Mouse (Mus musculus): ENCODE data around the gene Ppl. TPM values are rescaled to one million over a fixed set of nuclear protein-coding genes. Genes with fewer than 3 reads are reported as not detected.
A peak's percentile ranks its signal among the peaks of the same experiment; 100 is the strongest.

Ppl gene
- 0.38 and 0.60 TPM in 2 replicates for polyA plus RNA-seq (2015; fragmentation: Nextera tagmentation; extraction: Ambion mirVana)

DNA sequence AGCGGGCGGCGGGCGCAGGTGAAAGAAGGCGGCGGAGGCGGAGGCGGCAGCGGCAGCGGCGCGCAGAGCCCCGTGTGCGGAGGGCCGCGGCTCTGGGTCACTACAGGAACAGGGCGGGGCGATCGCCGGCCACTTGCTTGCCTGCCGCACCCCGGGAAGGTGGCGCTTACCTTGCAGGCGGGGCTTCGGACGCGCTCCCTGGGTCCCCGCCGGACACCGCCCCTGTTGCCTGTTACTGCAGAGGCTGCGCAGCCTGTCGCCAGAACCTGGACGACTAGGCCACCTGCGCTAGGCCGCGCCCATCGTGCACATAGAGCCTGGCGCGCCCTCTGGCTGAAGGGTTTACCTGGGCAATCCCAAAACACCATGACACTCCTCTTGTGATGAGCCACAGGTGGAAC lies at the start of gene Ppl:
TSS of gene Ppl (minus strand) at position 21 of the 401 bp plus-strand sequence.
- under 1% methylated on average over 39 of the region's 39 CpGs for WGBS (ENCODE audit: insufficient replicate concordance)
- peak within 1 kb of the TSS; percentile 45 for H3K4me3 ChIP-seq (replicated peaks)

DNA sequence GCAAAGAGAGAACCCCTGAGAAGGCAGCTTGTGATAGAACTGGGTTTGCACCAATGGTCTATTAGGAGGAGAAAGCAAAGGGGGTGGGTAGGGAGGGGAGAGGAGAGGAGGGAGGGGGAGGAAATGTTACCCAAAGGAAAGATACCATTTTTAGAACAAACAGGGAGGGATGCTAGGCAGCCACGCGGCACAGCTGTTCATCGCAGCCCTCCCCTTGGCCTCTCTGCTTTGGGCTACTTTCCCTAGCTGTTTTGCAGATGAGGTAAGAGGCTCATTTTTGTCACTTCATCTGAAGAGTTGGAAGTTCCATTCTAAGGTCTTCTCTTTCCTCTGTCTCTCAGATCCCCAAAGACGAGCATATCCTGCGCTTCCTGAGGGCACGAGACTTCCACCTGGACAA lies 40.4 kb upstream of the Ppl start:
- H3K9me3 ChIP-seq (replicated peaks) = no peaks in the 10 kb centered on the region
- no peaks in the 10 kb centered on the region for H3K36me3 ChIP-seq (replicated peaks)
- H3K4me3 ChIP-seq (replicated peaks) = no peak overlapping the region
- H3K4me1 ChIP-seq (replicated peaks) = no peaks in the 10 kb centered on the region
- H3K4me2 ChIP-seq = no peak overlapping the region
- no peak overlapping the region for H3K27ac ChIP-seq (replicated peaks)
- ATAC-seq (ENCODE audit: insufficient read depth) = no peak
- H3K9ac ChIP-seq = no peak overlapping the region
- H3K27me3 ChIP-seq = no peaks in the 10 kb centered on the region
- 75% methylated on average over 6 of the region's 6 CpGs for whole genome bisulfite sequencing (ENCODE audit: insufficient replicate concordance)

More for the DNA sequence above, at the start of gene Ppl:
- peak; percentile 61 for ATAC-seq (ENCODE audit: insufficient read depth)
- H3K4me1 ChIP-seq (replicated peaks) = peaks cover 17% of the 10 kb centered on the region
- H3K27me3 ChIP-seq = peaks cover 56% of the 10 kb centered on the region
- no peaks in the 10 kb centered on the region for H3K36me3 ChIP-seq (replicated peaks)
- no peak within 1 kb of the TSS for H3K9ac ChIP-seq
- H3K4me2 ChIP-seq = peak within 1 kb of the TSS; percentile 61
- no peak within 1 kb of the TSS for H3K27ac ChIP-seq (replicated peaks)
- no peaks in the 10 kb centered on the region for H3K9me3 ChIP-seq (replicated peaks)

- H3K9ac ChIP-seq = no peak overlapping the region
- no peak overlapping the region for H3K4me2 ChIP-seq
- H3K4me1 ChIP-seq (replicated peaks) = no peaks in the 10 kb centered on the region
- H3K27me3 ChIP-seq = no peaks in the 10 kb centered on the region
- H3K4me3 ChIP-seq (replicated peaks) = no peak overlapping the region
- 62% methylated on average over 5 of the region's 5 CpGs for WGBS (ENCODE audit: insufficient replicate concordance)
- no peaks in the 10 kb centered on the region for H3K36me3 ChIP-seq (replicated peaks)
- no peak overlapping the region for H3K27ac ChIP-seq (replicated peaks)
- no peaks in the 10 kb centered on the region for H3K9me3 ChIP-seq (replicated peaks)
- ATAC-seq (ENCODE audit: insufficient read depth) = no peak
Observed at GRCm38 (mm10) chr16:5168829-5169228, 36.6 kb upstream of the Ppl start.

- no peak overlapping the region for H3K9ac ChIP-seq
- H3K4me2 ChIP-seq = no peak overlapping the region
- no peaks in the 10 kb centered on the region for H3K4me1 ChIP-seq (replicated peaks)
- H3K9me3 ChIP-seq (replicated peaks) = no peaks in the 10 kb centered on the region
- H3K27me3 ChIP-seq = no peaks in the 10 kb centered on the region
- 46% methylated on average over 2 of the region's 2 CpGs for WGBS (ENCODE audit: insufficient replicate concordance)
- no peak for ATAC-seq (ENCODE audit: insufficient read depth)
- no peaks in the 10 kb centered on the region for H3K36me3 ChIP-seq (replicated peaks)
- no peak overlapping the region for H3K27ac ChIP-seq (replicated peaks)
- H3K4me3 ChIP-seq (replicated peaks) = no peak overlapping the region
Observed at GRCm38 (mm10) chr16:5168038-5168437, 35.8 kb upstream of the Ppl start.

DNA sequence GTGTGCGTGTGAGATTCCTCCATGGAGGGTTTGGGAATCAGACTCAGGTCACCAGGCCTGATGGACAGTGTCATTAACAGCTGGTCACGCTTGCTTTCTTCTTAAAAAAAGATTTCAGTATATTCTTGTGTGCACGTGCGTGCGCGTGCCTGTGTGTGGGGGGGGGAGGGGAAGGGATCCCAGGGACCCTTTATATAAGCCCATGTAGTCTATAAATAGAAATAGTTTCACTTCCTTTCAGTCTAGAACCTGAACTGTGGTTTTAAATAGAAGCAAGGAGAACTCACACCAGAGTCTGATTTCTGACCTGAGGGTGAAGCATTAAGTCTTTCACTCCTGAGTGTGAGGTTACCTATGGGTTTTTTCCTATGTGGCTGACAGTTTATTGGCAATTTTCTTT lies 32.1 kb upstream of the Ppl start:
- no peak overlapping the region for H3K27ac ChIP-seq (replicated peaks)
- H3K27me3 ChIP-seq = no peaks in the 10 kb centered on the region
- no peaks in the 10 kb centered on the region for H3K9me3 ChIP-seq (replicated peaks)
- 61% methylated on average over 6 of the region's 6 CpGs for WGBS (ENCODE audit: insufficient replicate concordance)
- no peak overlapping the region for H3K4me2 ChIP-seq
- H3K4me1 ChIP-seq (replicated peaks) = no peaks in the 10 kb centered on the region; the same call in 1 of the 2 replicates
- H3K36me3 ChIP-seq (replicated peaks) = no peaks in the 10 kb centered on the region
- no peak for ATAC-seq (ENCODE audit: insufficient read depth)
- H3K4me3 ChIP-seq (replicated peaks) = no peak overlapping the region
- H3K9ac ChIP-seq = no peak overlapping the region

- H3K27ac ChIP-seq (replicated peaks) = no peak overlapping the region
- H3K9me3 ChIP-seq (replicated peaks) = no peaks in the 10 kb centered on the region
- H3K9ac ChIP-seq = no peak overlapping the region
- H3K27me3 ChIP-seq = no peaks in the 10 kb centered on the region
- H3K4me1 ChIP-seq (replicated peaks) = no peaks in the 10 kb centered on the region; the same call in 1 of the 2 replicates
- no peaks in the 10 kb centered on the region for H3K36me3 ChIP-seq (replicated peaks)
- H3K4me3 ChIP-seq (replicated peaks) = no peak overlapping the region
- WGBS (ENCODE audit: insufficient replicate concordance) = 68% methylated on average over 8 of the region's 8 CpGs
- no peak overlapping the region for H3K4me2 ChIP-seq
- ATAC-seq (ENCODE audit: insufficient read depth) = no peak
Observed at GRCm38 (mm10) chr16:5159248-5159647, 27.0 kb upstream of the Ppl start.

- H3K4me3 ChIP-seq (replicated peaks) = no peak overlapping the region
- no peak overlapping the region for H3K9ac ChIP-seq
- no peaks in the 10 kb centered on the region for H3K9me3 ChIP-seq (replicated peaks)
- H3K4me2 ChIP-seq = no peak overlapping the region
- no peak for ATAC-seq (ENCODE audit: insufficient read depth)
- 48% methylated on average over 3 of the region's 3 CpGs for WGBS (ENCODE audit: insufficient replicate concordance)
- no peak overlapping the region for H3K27ac ChIP-seq (replicated peaks)
- peaks cover 4% of the 10 kb centered on the region; the same call in 1 of the 2 replicates for H3K27me3 ChIP-seq
- no peaks in the 10 kb centered on the region for H3K36me3 ChIP-seq (replicated peaks)
- H3K4me1 ChIP-seq (replicated peaks) = no peaks in the 10 kb centered on the region; the same call in 1 of the 2 replicates
Observed at GRCm38 (mm10) chr16:5157113-5157512, 24.9 kb upstream of the Ppl start.

GRCm38 (mm10) chr16:5156495-5156894 lies 24.3 kb upstream of the Ppl start:
- no peaks in the 10 kb centered on the region; the same call in 1 of the 2 replicates for H3K4me1 ChIP-seq (replicated peaks)
- H3K9ac ChIP-seq = no peak overlapping the region
- 57% methylated on average over 2 of the region's 2 CpGs for WGBS (ENCODE audit: insufficient replicate concordance)
- H3K9me3 ChIP-seq (replicated peaks) = no peaks in the 10 kb centered on the region
- H3K4me3 ChIP-seq (replicated peaks) = no peak overlapping the region
- H3K27me3 ChIP-seq = peaks cover 4% of the 10 kb centered on the region; the same call in 1 of the 2 replicates
- H3K4me2 ChIP-seq = no peak overlapping the region
- H3K27ac ChIP-seq (replicated peaks) = no peak overlapping the region
- no peaks in the 10 kb centered on the region for H3K36me3 ChIP-seq (replicated peaks)
- no peak for ATAC-seq (ENCODE audit: insufficient read depth)

DNA sequence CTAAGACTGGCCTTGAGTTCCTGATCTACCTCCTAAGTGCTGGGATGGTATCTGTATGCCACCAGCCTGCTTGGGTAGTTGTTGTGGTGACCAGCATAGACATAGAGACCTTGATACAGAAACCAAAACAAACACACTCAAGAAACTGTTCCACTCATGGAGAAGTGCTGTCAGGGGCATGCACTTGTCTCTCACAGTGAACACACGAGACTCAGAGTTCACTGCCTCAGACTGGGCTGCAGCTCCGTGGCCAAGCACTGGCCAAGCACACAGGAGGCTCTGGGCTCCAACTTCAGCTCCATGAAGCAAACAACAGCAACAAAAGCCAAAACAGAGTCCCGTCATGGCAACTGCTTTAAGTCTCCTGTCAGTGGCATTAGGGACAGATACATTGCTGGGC lies 22.8 kb upstream of the Ppl start:
- WGBS (ENCODE audit: insufficient replicate concordance) = 34% methylated on average over 3 of the region's 3 CpGs
- no peaks in the 10 kb centered on the region; the same call in 1 of the 2 replicates for H3K4me1 ChIP-seq (replicated peaks)
- no peaks in the 10 kb centered on the region for H3K36me3 ChIP-seq (replicated peaks)
- H3K9me3 ChIP-seq (replicated peaks) = no peaks in the 10 kb centered on the region
- H3K4me2 ChIP-seq = no peak overlapping the region
- ATAC-seq (ENCODE audit: insufficient read depth) = no peak
- no peak overlapping the region for H3K4me3 ChIP-seq (replicated peaks)
- no peak overlapping the region for H3K9ac ChIP-seq
- no peak overlapping the region for H3K27ac ChIP-seq (replicated peaks)
- H3K27me3 ChIP-seq = peaks cover 4% of the 10 kb centered on the region

- Histone ChIP-seq H3K36me3 (replicated peaks) (no peaks in the 10 kb centered on the region), H3K4me2 (no peak overlapping the region), H3K9me3 (replicated peaks) (no peaks in the 10 kb centered on the region), H3K27me3 (peaks cover 11% of the 10 kb centered on the region), H3K4me1 (replicated peaks) (no peaks in the 10 kb centered on the region), H3K9ac (no peak overlapping the region), H3K27ac (replicated peaks) (no peak overlapping the region), H3K4me3 (replicated peaks) (no peak overlapping the region)
- no peak for ATAC-seq (ENCODE audit: insufficient read depth)
- WGBS (ENCODE audit: insufficient replicate concordance) = 48% methylated on average over 6 of the region's 6 CpGs
Observed at GRCm38 (mm10) chr16:5153299-5154026, 21.2 kb upstream of the Ppl start.

GRCm38 (mm10) chr16:5150544-5150943 lies 18.3 kb upstream of the Ppl start:
- H3K27me3 ChIP-seq = peaks cover 37% of the 10 kb centered on the region
- H3K4me3 ChIP-seq (replicated peaks) = no peak overlapping the region

GRCm38 (mm10) chr16:5147037-5147385 lies 14.8 kb upstream of the Ppl start, which contains the start of gene Sec14l5:
Gene Sec14l5, plus strand, starts transcription at chr16:5147109.
- H3K9me3 ChIP-seq (replicated peaks) = no peaks in the 10 kb centered on the region
- peaks cover 15% of the 10 kb centered on the region for H3K4me1 ChIP-seq (replicated peaks)
- no peak within 1 kb of the TSS for H3K9ac ChIP-seq
- ATAC-seq (ENCODE audit: insufficient read depth) = no peak; the same call in none of the 2 replicates
- peak within 1 kb of the TSS; percentile 62 for H3K4me2 ChIP-seq
- 18% methylated on average over 13 of the region's 13 CpGs for WGBS (ENCODE audit: insufficient replicate concordance)
- no peaks in the 10 kb centered on the region for H3K36me3 ChIP-seq (replicated peaks)
- H3K27ac ChIP-seq (replicated peaks) = no peak within 1 kb of the TSS
- H3K27me3 ChIP-seq = peaks cover 34% of the 10 kb centered on the region
- H3K4me3 ChIP-seq (replicated peaks) = peak within 1 kb of the TSS; percentile 22; the same call in 1 of the 2 replicates

More at GRCm38 (mm10) chr16:5150544-5150943, 18.3 kb upstream of the Ppl start:
- H3K27ac ChIP-seq (replicated peaks) = no peak overlapping the region
- H3K9ac ChIP-seq = no peak overlapping the region
- WGBS (ENCODE audit: insufficient replicate concordance) = 66% methylated on average over 10 of the region's 10 CpGs
- H3K36me3 ChIP-seq (replicated peaks) = no peaks in the 10 kb centered on the region
- no peak for ATAC-seq (ENCODE audit: insufficient read depth)
- peaks cover 15% of the 10 kb centered on the region for H3K4me1 ChIP-seq (replicated peaks)
- no peaks in the 10 kb centered on the region for H3K9me3 ChIP-seq (replicated peaks)
- no peak overlapping the region for H3K4me2 ChIP-seq
